Mouse (Mus musculus): ENCODE results near the gene Ptgfrn. TPM values are rescaled to one million over a fixed set of nuclear protein-coding genes. Genes with fewer than 3 reads are reported as not detected.

The Ptgfrn gene
- polyA plus RNA-seq, 1 experiment from 2014 or later: 5.6 TPM

GRCm38 (mm10) chr3:101070230-101070795 lies 39.8 kb downstream of the Ptgfrn start:
- no peak for DNase-seq (ENCODE audit: low spot score)
- Histone ChIP-seq H3K9me3 (no peaks in the 10 kb centered on the region), H3K4me3 (no peak overlapping the region), H3K4me1 (peaks cover 67% of the 10 kb centered on the region), H3K27ac (peak overlapping the region; percentile 62), H3K27me3 (ENCODE audit: insufficient read depth, poor library complexity, severe bottlenecking) (no peaks in the 10 kb centered on the region), H3K36me3 (peaks cover 19% of the 10 kb centered on the region)
- WGBS: 38% methylated on average over 10 of the region's 10 CpGs

DNA sequence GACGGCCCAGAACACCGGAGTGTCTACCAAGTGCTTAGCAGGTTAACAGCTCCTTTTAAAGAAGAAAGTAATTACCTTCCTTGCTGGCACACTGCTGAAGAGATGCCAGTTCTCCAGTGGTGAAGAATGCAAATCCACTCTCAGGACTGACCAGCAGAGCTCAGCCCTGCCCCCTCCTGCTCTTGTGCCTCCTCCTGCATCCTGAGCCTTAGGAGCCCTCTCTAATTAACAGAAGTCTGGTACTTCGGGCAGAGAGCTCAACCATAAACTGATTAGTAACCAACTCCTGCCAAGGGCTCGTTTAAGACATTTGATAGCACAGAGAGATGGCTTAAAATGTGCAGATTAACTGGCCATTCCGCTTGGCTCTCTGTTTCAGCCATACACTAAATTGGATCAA lies 41.4 kb downstream of the Ptgfrn start:
- DNase-seq (ENCODE audit: low spot score): no peak
- Histone ChIP-seq H3K36me3 (peaks cover 23% of the 10 kb centered on the region), H3K4me3 (no peak overlapping the region), H3K27me3 (ENCODE audit: insufficient read depth, poor library complexity, severe bottlenecking) (no peaks in the 10 kb centered on the region), H3K27ac (peak overlapping the region; percentile 47; the same call in 1 of the 2 replicates), H3K4me1 (peaks cover 65% of the 10 kb centered on the region), H3K9me3 (no peaks in the 10 kb centered on the region)
- WGBS: 54% methylated on average over 5 of the region's 5 CpGs

GRCm38 (mm10) chr3:101066175-101066574 lies 43.9 kb downstream of the Ptgfrn start:
- Histone ChIP-seq H3K4me3 (no peak overlapping the region), H3K27ac (no peak overlapping the region), H3K9me3 (no peaks in the 10 kb centered on the region), H3K27me3 (ENCODE audit: insufficient read depth, poor library complexity, severe bottlenecking) (no peaks in the 10 kb centered on the region), H3K4me1 (peaks cover 42% of the 10 kb centered on the region), H3K36me3 (peaks cover 23% of the 10 kb centered on the region)
- 82% methylated on average over 6 of the region's 6 CpGs for WGBS
- DNase-seq (ENCODE audit: low spot score): no peak

GRCm38 (mm10) chr3:101061865-101062585 lies 48.1 kb downstream of the Ptgfrn start:
- DNase-seq (ENCODE audit: low spot score): peak; percentile 51
- H3K27ac ChIP-seq: no peak overlapping the region
- no peak overlapping the region for H3K4me3 ChIP-seq
- H3K4me1 ChIP-seq: peaks cover 10% of the 10 kb centered on the region; the same call in 1 of the 2 replicates
- WGBS: 86% methylated on average over 7 of the region's 7 CpGs
- H3K27me3 ChIP-seq (ENCODE audit: insufficient read depth, poor library complexity, severe bottlenecking): no peaks in the 10 kb centered on the region
- no peaks in the 10 kb centered on the region for H3K9me3 ChIP-seq
- peaks cover 53% of the 10 kb centered on the region for H3K36me3 ChIP-seq

- H3K4me3 ChIP-seq: no peak overlapping the region
- no peaks in the 10 kb centered on the region for H3K27me3 ChIP-seq (ENCODE audit: insufficient read depth, poor library complexity, severe bottlenecking)
- no peaks in the 10 kb centered on the region for H3K9me3 ChIP-seq
- peaks cover 4% of the 10 kb centered on the region; the same call in 1 of the 2 replicates for H3K4me1 ChIP-seq
- H3K36me3 ChIP-seq: peaks cover 69% of the 10 kb centered on the region
- DNase-seq (ENCODE audit: low spot score): no peak
- H3K27ac ChIP-seq: no peak overlapping the region
- 78% methylated on average over 4 of the region's 4 CpGs for WGBS
Observed at GRCm38 (mm10) chr3:101059214-101059613, 50.9 kb downstream of the Ptgfrn start.

DNA sequence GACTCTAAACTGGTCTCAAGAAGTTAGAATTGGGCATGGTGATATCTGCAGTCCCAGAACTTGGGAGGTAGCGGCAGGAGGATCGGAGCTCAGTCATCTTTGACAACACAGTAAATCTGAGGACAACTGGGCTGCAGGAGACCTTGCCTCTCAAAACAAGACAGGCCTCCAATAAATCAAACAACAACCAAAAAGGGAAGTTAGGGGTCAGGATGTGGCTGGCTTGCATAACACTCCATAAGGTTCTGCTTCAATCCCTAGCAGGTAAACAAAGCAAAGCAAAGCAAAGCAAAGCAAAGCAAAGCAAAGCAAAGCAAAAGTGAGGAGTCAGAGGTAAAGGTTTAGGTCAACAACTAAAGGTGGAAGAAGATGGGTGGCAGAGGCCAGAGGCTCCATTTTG lies 51.9 kb downstream of the Ptgfrn start:
- H3K36me3 ChIP-seq: peaks cover 61% of the 10 kb centered on the region
- H3K4me3 ChIP-seq: no peak overlapping the region
- WGBS: 82% methylated on average over 2 of the region's 2 CpGs

GRCm38 (mm10) chr3:101055216-101055615 lies 54.9 kb downstream of the Ptgfrn start:
- Histone ChIP-seq H3K4me1 (peaks cover 4% of the 10 kb centered on the region; the same call in 1 of the 2 replicates), H3K36me3 (peaks cover 50% of the 10 kb centered on the region), H3K27ac (no peak overlapping the region), H3K9me3 (no peaks in the 10 kb centered on the region), H3K27me3 (ENCODE audit: insufficient read depth, poor library complexity, severe bottlenecking) (no peaks in the 10 kb centered on the region), H3K4me3 (no peak overlapping the region)
- 83% methylated on average over 8 of the region's 8 CpGs for WGBS
- DNase-seq (ENCODE audit: low spot score): no peak

More for the DNA sequence above, 51.9 kb downstream of the Ptgfrn start:
- Histone ChIP-seq H3K27me3 (ENCODE audit: insufficient read depth, poor library complexity, severe bottlenecking) (no peaks in the 10 kb centered on the region), H3K4me1 (peaks cover 4% of the 10 kb centered on the region; the same call in 1 of the 2 replicates), H3K9me3 (no peaks in the 10 kb centered on the region), H3K27ac (no peak overlapping the region)
- no peak for DNase-seq (ENCODE audit: low spot score)

- DNase-seq (ENCODE audit: low spot score): no peak
- WGBS: 67% methylated on average over 4 of the region's 4 CpGs
- Histone ChIP-seq H3K27ac (no peak overlapping the region), H3K36me3 (peaks cover 50% of the 10 kb centered on the region), H3K9me3 (no peaks in the 10 kb centered on the region), H3K4me3 (no peak overlapping the region), H3K4me1 (0 out of 2 replicates have a peak, but pooled peaks cover 3% of the 10 kb centered on the region), H3K27me3 (ENCODE audit: insufficient read depth, poor library complexity, severe bottlenecking) (no peaks in the 10 kb centered on the region)
Observed at GRCm38 (mm10) chr3:101051601-101052000, 58.5 kb downstream of the Ptgfrn start.

- DNase-seq (ENCODE audit: low spot score): no peak
- peaks cover 43% of the 10 kb centered on the region for H3K36me3 ChIP-seq
- H3K9me3 ChIP-seq: no peaks in the 10 kb centered on the region
- 0 out of 2 replicates have a peak, but pooled peaks cover 7% of the 10 kb centered on the region for H3K4me1 ChIP-seq
- no peak overlapping the region for H3K4me3 ChIP-seq
- no peak overlapping the region for H3K27ac ChIP-seq
- WGBS: 70% methylated on average over 9 of the region's 9 CpGs
- no peaks in the 10 kb centered on the region for H3K27me3 ChIP-seq (ENCODE audit: insufficient read depth, poor library complexity, severe bottlenecking)
Observed at GRCm38 (mm10) chr3:101049997-101050396, 60.1 kb downstream of the Ptgfrn start.

- peaks cover 46% of the 10 kb centered on the region for H3K36me3 ChIP-seq
- 85% methylated on average over 2 of the region's 2 CpGs for WGBS
- H3K9me3 ChIP-seq: no peaks in the 10 kb centered on the region
- no peaks in the 10 kb centered on the region for H3K27me3 ChIP-seq (ENCODE audit: insufficient read depth, poor library complexity, severe bottlenecking)
- H3K4me1 ChIP-seq: 0 out of 2 replicates have a peak, but pooled peaks cover 7% of the 10 kb centered on the region
- 0 out of 2 replicates have a peak overlapping the region, but pooled peaks have one; percentile 0 for H3K27ac ChIP-seq
- H3K4me3 ChIP-seq: no peak overlapping the region
- no peak for DNase-seq (ENCODE audit: low spot score)
Observed at GRCm38 (mm10) chr3:101048781-101049180, 61.3 kb downstream of the Ptgfrn start.

DNA sequence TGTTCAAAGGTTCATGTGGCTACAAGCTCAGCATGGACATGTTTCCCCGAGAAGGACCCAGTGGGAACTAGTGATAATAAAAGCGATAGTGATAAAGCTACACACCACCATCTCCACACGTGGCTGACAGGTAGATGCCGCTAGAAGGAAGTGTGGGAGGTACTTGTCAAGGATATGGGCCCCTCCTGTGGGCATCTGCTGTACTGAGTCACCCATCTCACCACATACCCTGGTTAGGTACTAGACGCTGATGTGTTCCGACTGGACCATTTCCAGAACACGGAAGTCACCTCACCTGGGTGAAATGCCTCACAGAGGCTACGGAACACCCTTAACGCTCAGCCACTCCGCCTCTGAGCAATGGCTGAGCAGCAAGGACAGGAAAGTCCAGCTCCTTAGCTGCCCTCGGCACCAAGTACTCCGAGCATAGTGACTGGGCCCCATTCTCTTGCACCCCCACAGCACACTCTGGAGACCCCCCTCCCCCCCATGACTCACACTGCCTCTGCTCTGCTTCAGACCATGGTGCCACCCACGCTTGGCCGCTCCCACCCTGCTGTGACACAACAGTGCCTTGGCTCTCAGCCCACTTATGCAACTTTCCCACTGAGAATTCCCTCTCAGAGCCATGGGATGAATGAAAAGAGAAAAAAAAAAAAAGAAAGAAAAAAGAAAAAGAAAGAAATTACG lies 62.3 kb downstream of the Ptgfrn start:
- DNase-seq (ENCODE audit: low spot score): no peak
- Histone ChIP-seq H3K4me3 (no peak overlapping the region), H3K27ac (no peak overlapping the region), H3K4me1 (0 out of 2 replicates have a peak, but pooled peaks cover 7% of the 10 kb centered on the region), H3K27me3 (ENCODE audit: insufficient read depth, poor library complexity, severe bottlenecking) (no peaks in the 10 kb centered on the region), H3K9me3 (no peaks in the 10 kb centered on the region), H3K36me3 (peaks cover 55% of the 10 kb centered on the region)
- WGBS: 82% methylated on average over 15 of the region's 15 CpGs

DNA sequence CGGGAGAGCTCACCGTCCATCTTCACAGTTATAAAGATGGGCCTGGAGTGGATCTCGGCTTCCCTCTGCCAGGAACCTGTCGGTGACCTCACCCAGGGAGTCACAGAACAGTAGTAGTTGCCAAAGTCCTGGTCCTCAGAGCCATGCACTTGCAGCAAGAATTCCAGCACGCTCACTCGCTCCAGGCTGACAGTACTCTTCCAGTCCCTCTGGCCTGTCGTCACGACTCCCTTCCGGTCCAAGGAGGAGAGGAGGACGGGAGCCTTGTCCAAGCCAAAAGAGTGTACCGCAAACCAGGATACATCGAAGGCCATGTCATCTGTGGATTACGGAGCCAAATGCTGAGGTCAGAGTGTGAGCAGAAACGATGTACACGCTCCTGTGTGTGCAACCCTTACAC lies 64.6 kb downstream of the Ptgfrn start:
- 86% methylated on average over 15 of the region's 15 CpGs for WGBS
- no peak for DNase-seq (ENCODE audit: low spot score)
- Histone ChIP-seq H3K9me3 (no peaks in the 10 kb centered on the region), H3K4me1 (0 out of 2 replicates have a peak, but pooled peaks cover 7% of the 10 kb centered on the region), H3K4me3 (no peak overlapping the region), H3K27ac (no peak overlapping the region), H3K27me3 (ENCODE audit: insufficient read depth, poor library complexity, severe bottlenecking) (no peaks in the 10 kb centered on the region), H3K36me3 (peaks cover 76% of the 10 kb centered on the region)

DNA sequence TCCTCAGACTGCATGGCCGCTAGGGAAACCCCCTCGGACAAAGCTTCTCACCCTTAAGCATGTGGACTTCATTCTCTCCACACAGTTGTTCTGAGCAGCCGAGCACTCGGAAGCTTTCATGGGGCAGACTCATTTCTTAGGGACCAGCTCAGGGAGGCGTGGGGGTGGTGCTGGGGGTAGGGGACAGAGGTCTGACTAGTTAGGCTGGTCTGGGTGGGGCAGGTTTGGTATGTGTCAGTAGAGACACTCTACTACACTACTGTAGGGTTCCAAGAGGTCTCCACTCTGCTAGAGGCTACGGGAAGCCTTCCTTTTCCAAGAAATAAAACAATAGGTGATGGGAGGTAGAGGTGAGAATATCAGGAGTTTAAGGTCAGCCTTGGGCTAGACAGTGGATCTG lies 65.4 kb downstream of the Ptgfrn start:
- Histone ChIP-seq H3K9me3 (no peaks in the 10 kb centered on the region), H3K4me3 (no peak overlapping the region), H3K27ac (no peak overlapping the region), H3K4me1 (0 out of 2 replicates have a peak, but pooled peaks cover 7% of the 10 kb centered on the region), H3K27me3 (ENCODE audit: insufficient read depth, poor library complexity, severe bottlenecking) (no peaks in the 10 kb centered on the region), H3K36me3 (peaks cover 78% of the 10 kb centered on the region)
- DNase-seq (ENCODE audit: low spot score): no peak
- 81% methylated on average over 6 of the region's 6 CpGs for WGBS
